8 mouse cellular contexts compared by ENCODE assay signal in the genomic region with DNA sequence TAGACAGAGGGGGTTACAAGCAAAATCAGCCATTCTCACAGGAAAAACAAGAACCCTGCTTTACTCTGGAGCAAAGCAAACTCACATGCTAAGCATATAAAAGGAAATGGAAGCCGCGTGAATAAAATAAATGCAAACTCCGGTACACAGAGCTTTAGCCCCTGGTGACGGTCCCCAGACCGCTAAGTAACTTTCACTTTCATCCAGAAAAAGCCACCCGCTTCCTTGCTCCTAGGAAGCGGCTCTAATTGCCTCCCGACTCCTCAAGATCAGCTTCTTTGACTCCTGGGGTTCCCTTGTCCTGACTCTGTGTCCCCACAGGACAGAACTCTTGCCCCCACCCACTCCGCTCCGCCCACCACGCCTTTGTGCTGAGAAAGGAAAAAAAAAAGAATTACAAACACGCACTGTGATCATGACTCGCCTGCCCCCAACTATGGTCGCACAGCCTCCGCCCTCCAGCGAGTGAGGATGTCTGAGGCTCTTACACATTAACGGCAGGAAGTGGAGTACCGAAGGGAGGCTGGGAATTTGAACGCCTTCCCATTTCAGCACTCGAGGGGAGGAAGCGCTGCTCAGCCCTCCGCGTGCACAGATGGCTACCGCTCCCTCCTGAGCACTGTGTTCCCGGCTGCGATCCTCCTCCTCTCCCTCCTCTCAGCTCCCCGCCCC.
DNase-seq lines count a peak whose midpoint lies in the region; ATAC-seq lines count a peak whose summit lies in the region.

No protein-coding gene starts in this region.

- H3K4me1 ChIP-seq in intestine, embryonic 14.5 days (replicated peaks; ENCODE audit: control insufficient read depth, insufficient read depth, low read length), result peaks cover 52% of the 10 kb centered on the region

- no peaks in the 10 kb centered on the region for H3K27me3 ChIP-seq in intestine, embryonic 14.5 days (replicated peaks; ENCODE audit: control insufficient read depth, insufficient read depth, low read length)

- H3K4me3 ChIP-seq in intestine, embryonic 14.5 days (ENCODE audit: low read depth, low read length), result peak overlapping the region; percentile 59

- no peaks in the 10 kb centered on the region for H3K36me3 ChIP-seq in intestine, embryonic 14.5 days (ENCODE audit: control insufficient read depth, insufficient read depth, low read length)

- DNase-seq in adrenal gland, adult 18-20 months (ENCODE audit: low spot score in 2 of 2), result peak; percentile 57 to 69
- peak; percentile 89 for DNase-seq in embryo, embryonic 10.5 days (ENCODE audit: low spot score)
- peak; percentile 87 for DNase-seq in gastrocnemius, postnatal 14 days
- DNase-seq in intestine, embryonic 14.5 days (ENCODE audit: low spot score), result peak; percentile 88
- DNase-seq in left cerebral cortex, postnatal 10 days (ENCODE audit: extremely low spot score in 1 of 2, low spot score in 2 of 2), result peak; percentile 79 to 89
- DNase-seq in right cerebral cortex, postnatal 14 days, result peak; percentile 70
- peak; percentile 76 to 81 for DNase-seq in urinary bladder, postnatal 4 days (ENCODE audit: low spot score in 2 of 2)

- H3K9ac ChIP-seq in intestine, embryonic 14.5 days (ENCODE audit: low read length), result peak overlapping the region; percentile 66

- no peaks in the 10 kb centered on the region for H3K9me3 ChIP-seq in intestine, embryonic 14.5 days (ENCODE audit: control insufficient read depth, low read length)

- intact Hi-C loops in gastrocnemius, postnatal 14 days (cut with DNase I; ENCODE audit: low total_unique reads), result no loop called here
- intact Hi-C loops in left cerebral cortex, postnatal 10 days (cut with DNase I), result loop anchor here (5.0 kb wide), 1 partner anchor 47 kb away; no protein-coding TSS in a partner anchor

- ATAC-seq in intestine, embryonic 14.5 days (replicated peaks; ENCODE audit: low FRiP score, low TSS enrichment, low read depth), result peak; percentile 86
- ATAC-seq in megakaryocyte progenitor cell, adult 5-6 weeks (replicated peaks; ENCODE audit: poor library complexity), result peak; percentile 55

- WGBS in intestine, embryonic 14.5 days, result 0% methylated on average over 27 of the region's 27 CpGs

- H3K4me2 ChIP-seq in intestine, embryonic 14.5 days (ENCODE audit: low read length), result peak overlapping the region; percentile 72

- peak overlapping the region; percentile 97 for H3K27ac ChIP-seq in intestine, embryonic 14.5 days (ENCODE audit: low read depth)

Comparison
In these comparisons a context has a peak if more than half of its experiments do, and no peak if none do; other contexts are left out.
1. Peak in every context shown above with its lines: DNase-seq, ATAC-seq, H3K4me3 ChIP-seq and H3K27ac ChIP-seq.